Mouse (Mus musculus) myocyte (in vitro differentiated cells): Measurements from ENCODE around the gene Psmd11. TPM values are rescaled to one million over a fixed set of nuclear protein-coding genes. Genes with fewer than 3 reads are reported as not detected.

Experiments
- H3K27me3 ChIP-seq: one replicate; pipeline ENCODE4 v1.6.1; 2011; ENCODE audit not compliant: control insufficient read depth, insufficient read depth, insufficient read length
- H3K36me3 ChIP-seq: one replicate; pipeline ENCODE4 v1.6.1; 2011; ENCODE audit not compliant: control insufficient read depth, insufficient read depth
- H3K4me2 ChIP-seq: one replicate; pipeline ENCODE4 v1.6.1; 2011; ENCODE audit warnings: low read depth, control low read depth
- H3K4me3 ChIP-seq: one replicate; pipeline ENCODE4 v1.5.1; 2011; ENCODE audit warnings: mild to moderate bottlenecking, control low read depth, moderate library complexity
- H3K79me2 ChIP-seq: one replicate; pipeline ENCODE4 v1.6.1; 2011; ENCODE audit not compliant: control insufficient read depth, insufficient read depth
- H3ac ChIP-seq: one replicate; pipeline ENCODE4 v1.6.1; 2011; ENCODE audit not compliant: control insufficient read depth, insufficient read length
- CEBPB ChIP-seq: IDR thresholded peaks from 2 replicates; pipeline ENCODE4 v1.6.1; 2011; ENCODE audit warnings: mild to moderate bottlenecking, moderate library complexity; ENCODE audit not compliant: poor library complexity, insufficient read depth, severe bottlenecking
- E2F4 ChIP-seq: IDR thresholded peaks from one replicate; pipeline ENCODE4 v1.6.1; 2011; ENCODE audit warnings: mild to moderate bottlenecking, control low read depth, moderate library complexity; ENCODE audit not compliant: insufficient read depth
- MAX ChIP-seq: IDR thresholded peaks from one replicate; pipeline ENCODE4 v1.6.1; 2011; ENCODE audit warnings: low read depth, mild to moderate bottlenecking, control low read depth
- MYOD1 ChIP-seq, 3 experiments: IDR thresholded peaks; one replicate each; pipeline ENCODE4 v1.6.1; 2011; ENCODE audit warnings: control low read depth in 2 of 3, low read depth in 2 of 3, mild to moderate bottlenecking in 2 of 3, moderate library complexity in 1 of 3; ENCODE audit not compliant: insufficient read length in 2 of 3, control insufficient read depth in 1 of 3
- MYOG ChIP-seq, 3 experiments: IDR thresholded peaks; one replicate each; pipeline ENCODE4 v1.6.1; 2011; ENCODE audit warnings: control low read depth in 2 of 3, low read depth in 2 of 3, mild to moderate bottlenecking in 2 of 3; ENCODE audit not compliant: insufficient read length in 2 of 3, control insufficient read depth in 1 of 3, insufficient read depth in 1 of 3
- POLR2A ChIP-seq: IDR thresholded peaks from one replicate; pipeline ENCODE4 v1.6.1; 2011; ENCODE audit warnings: low read depth, mild to moderate bottlenecking, control low read depth, moderate library complexity; ENCODE audit not compliant: insufficient read length
- POLR2AphosphoS2 ChIP-seq: IDR thresholded peaks from one replicate; pipeline ENCODE4 v1.6.1; 2011; ENCODE audit warnings: low read depth, control low read depth; ENCODE audit not compliant: insufficient read length
- REST ChIP-seq: IDR thresholded peaks from one replicate; pipeline ENCODE4 v1.6.1; 2011; ENCODE audit warnings: mild to moderate bottlenecking, control low read depth, moderate library complexity; ENCODE audit not compliant: insufficient read depth, insufficient read length
- SRF ChIP-seq: IDR thresholded peaks from one replicate; pipeline ENCODE4 v1.6.1; 2011; ENCODE audit warnings: low read depth; ENCODE audit not compliant: control insufficient read depth, insufficient read length
- TCF12 ChIP-seq: IDR thresholded peaks from one replicate; pipeline ENCODE4 v1.6.1; 2011; ENCODE audit warnings: mild to moderate bottlenecking, control low read depth; ENCODE audit not compliant: poor library complexity, insufficient read depth, severe bottlenecking
- TCF3 ChIP-seq: IDR thresholded peaks from one replicate; pipeline ENCODE4 v1.6.1; 2011; ENCODE audit warnings: low read depth, control low read depth; ENCODE audit not compliant: insufficient read length
- USF1 ChIP-seq: IDR thresholded peaks from one replicate; pipeline ENCODE4 v1.6.1; 2011; ENCODE audit warnings: low read depth, mild to moderate bottlenecking, control low read depth, moderate library complexity
- polyA plus RNA-seq: library from polyadenylated mRNA; unstranded; fragments of >200 nt; fragmentation: generic; extraction: Trizol; gene quantifications from one replicate; pipeline ENCODE4 v1.2.1, GENCODE M21; 2012; ENCODE audit warnings: missing spikeins

Psmd11 gene
- polyA plus RNA-seq, 1 experiment = 74.9 TPM

DNA sequence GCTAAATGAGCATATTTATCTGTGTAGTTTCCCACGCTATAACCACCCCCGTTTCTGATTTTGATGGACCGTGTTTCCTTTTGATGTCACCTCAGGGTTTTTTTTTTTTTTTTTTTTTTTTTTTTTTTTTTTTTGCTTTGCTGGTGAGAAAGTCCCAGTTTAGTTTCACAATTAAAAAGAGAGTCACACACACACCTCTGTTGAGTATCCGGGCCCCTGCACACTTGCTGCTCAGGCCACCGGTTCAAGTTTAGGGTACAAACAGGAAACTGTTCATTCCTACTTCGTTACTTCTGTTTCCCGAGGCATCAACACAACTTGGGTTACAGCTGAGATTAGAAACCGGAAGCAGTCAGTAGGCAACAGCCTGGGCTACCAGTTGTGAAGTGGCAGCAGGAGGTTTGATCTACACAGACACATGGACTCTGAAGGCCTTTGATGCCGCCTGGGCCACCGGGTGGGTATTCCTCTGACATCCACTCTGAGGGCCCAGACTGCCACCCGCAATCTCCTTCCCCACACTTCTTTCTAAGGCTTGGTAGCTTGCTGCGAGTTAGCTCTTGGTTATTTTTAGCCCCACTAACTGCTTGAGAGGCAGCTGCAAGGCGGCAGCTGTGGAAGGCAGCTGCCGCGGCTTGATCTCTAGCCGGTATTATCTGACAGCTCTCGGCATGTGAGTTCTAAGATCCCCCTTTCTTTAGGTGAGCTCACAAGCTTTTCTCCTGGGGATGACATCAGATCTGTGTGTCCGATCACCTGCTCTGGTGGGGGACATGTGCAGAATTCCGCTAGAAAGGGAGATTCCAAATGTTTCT is 80.2 kb downstream of the Psmd11 start:
- no peaks in the 10 kb centered on the region for H3K79me2 ChIP-seq
- H3K36me3 ChIP-seq = no peaks in the 10 kb centered on the region
- no peak overlapping the region for H3ac ChIP-seq
- no peak overlapping the region for H3K4me3 ChIP-seq
- H3K27me3 ChIP-seq = no peaks in the 10 kb centered on the region
- TF ChIP-seq MYOD1 (IDR thresholded peaks at IDR 0.05; ENCODE audit: control insufficient read depth in 1 of 3, insufficient read length in 2 of 3, low read depth in 2 of 3) (peak; percentile 90 to 98 (median 91)), TCF12 (peak; percentile 90), E2F4 (no peak), TCF3 (peak; percentile 93), MAX (no peak), POLR2A (no peak), CEBPB (no peak), REST (no peak), POLR2AphosphoS2 (no peak), MYOG (IDR thresholded peaks at IDR 0.05; ENCODE audit: control insufficient read depth in 1 of 3, insufficient read depth in 1 of 3, insufficient read length in 2 of 3, low read depth in 2 of 3) (peak; percentile 86 to 100 (median 97)), USF1 (no peak), SRF (no peak)
- H3K4me2 ChIP-seq = peak overlapping the region; percentile 58

DNA sequence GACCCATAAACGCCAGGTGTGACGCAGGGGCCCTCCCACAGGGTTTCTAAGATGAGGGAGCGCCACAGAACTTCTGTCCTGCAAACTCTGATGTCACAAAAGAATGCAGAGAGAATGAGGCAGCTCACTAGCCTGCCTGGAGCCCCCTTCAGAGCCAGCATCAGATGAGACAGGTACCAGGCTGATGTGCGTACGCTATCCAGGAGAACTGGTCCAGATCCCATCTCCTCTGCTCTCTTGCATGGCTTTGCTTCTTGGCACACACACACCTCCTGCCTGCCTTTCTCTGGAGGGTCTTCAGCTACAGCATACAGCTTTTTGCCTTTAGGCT is 80.7 kb downstream of the Psmd11 start:
- no peaks in the 10 kb centered on the region for H3K27me3 ChIP-seq
- peak overlapping the region; percentile 58 for H3K4me2 ChIP-seq
- H3K4me3 ChIP-seq = no peak overlapping the region

DNA sequence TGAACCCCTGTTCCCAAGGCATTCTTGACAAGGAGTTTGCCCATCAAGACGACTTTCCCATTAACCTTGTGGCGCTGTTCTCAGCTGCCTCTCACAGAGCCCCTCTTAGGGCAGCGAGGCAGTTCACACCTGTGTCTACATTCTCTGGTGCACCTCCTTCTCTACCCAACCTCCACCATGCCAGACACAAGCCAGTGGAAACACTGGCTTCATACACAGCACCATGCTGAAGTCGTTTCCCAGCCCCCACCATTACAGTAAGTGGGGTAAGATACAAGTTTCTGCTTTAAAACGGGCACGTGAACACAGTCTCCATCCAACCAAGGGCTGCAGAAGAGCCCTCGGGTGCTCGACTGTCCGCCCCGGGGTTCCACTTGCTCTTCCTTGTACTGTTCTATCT is 81.7 kb downstream of the Psmd11 start:
- H3K4me3 ChIP-seq = no peak overlapping the region
- H3K36me3 ChIP-seq = no peaks in the 10 kb centered on the region
- no peaks in the 10 kb centered on the region for H3K79me2 ChIP-seq
- H3K4me2 ChIP-seq = no peak overlapping the region
- TF ChIP-seq SRF = no peak
- TF ChIP-seq E2F4 = no peak
- no peak for TF ChIP-seq CEBPB
- no peak for TF ChIP-seq POLR2A
- no peak for TF ChIP-seq TCF12
- no peak for TF ChIP-seq POLR2AphosphoS2
- no peak for TF ChIP-seq MYOD1 (IDR thresholded peaks at IDR 0.05; ENCODE audit: control insufficient read depth in 1 of 3, insufficient read length in 2 of 3, low read depth in 2 of 3)
- TF ChIP-seq USF1 = no peak
- TF ChIP-seq MYOG (IDR thresholded peaks at IDR 0.05; ENCODE audit: control insufficient read depth in 1 of 3, insufficient read depth in 1 of 3, insufficient read length in 2 of 3, low read depth in 2 of 3) = no peak
- TF ChIP-seq REST = no peak
- no peak for TF ChIP-seq MAX
- TF ChIP-seq TCF3 = no peak
- H3K27me3 ChIP-seq = no peaks in the 10 kb centered on the region
- H3ac ChIP-seq = no peak overlapping the region

More for the DNA sequence above, 80.7 kb downstream of the Psmd11 start:
- TF ChIP-seq SRF = no peak
- TF ChIP-seq POLR2AphosphoS2 = no peak
- TF ChIP-seq USF1 = no peak
- no peak for TF ChIP-seq MYOG (IDR thresholded peaks at IDR 0.05; ENCODE audit: control insufficient read depth in 1 of 3, insufficient read depth in 1 of 3, insufficient read length in 2 of 3, low read depth in 2 of 3)
- TF ChIP-seq MAX = no peak
- TF ChIP-seq CEBPB = no peak
- TF ChIP-seq E2F4 = no peak
- TF ChIP-seq POLR2A = no peak
- TF ChIP-seq REST = no peak
- no peak for TF ChIP-seq TCF12
- H3K79me2 ChIP-seq = no peaks in the 10 kb centered on the region
- H3ac ChIP-seq = no peak overlapping the region
- H3K36me3 ChIP-seq = no peaks in the 10 kb centered on the region

DNA sequence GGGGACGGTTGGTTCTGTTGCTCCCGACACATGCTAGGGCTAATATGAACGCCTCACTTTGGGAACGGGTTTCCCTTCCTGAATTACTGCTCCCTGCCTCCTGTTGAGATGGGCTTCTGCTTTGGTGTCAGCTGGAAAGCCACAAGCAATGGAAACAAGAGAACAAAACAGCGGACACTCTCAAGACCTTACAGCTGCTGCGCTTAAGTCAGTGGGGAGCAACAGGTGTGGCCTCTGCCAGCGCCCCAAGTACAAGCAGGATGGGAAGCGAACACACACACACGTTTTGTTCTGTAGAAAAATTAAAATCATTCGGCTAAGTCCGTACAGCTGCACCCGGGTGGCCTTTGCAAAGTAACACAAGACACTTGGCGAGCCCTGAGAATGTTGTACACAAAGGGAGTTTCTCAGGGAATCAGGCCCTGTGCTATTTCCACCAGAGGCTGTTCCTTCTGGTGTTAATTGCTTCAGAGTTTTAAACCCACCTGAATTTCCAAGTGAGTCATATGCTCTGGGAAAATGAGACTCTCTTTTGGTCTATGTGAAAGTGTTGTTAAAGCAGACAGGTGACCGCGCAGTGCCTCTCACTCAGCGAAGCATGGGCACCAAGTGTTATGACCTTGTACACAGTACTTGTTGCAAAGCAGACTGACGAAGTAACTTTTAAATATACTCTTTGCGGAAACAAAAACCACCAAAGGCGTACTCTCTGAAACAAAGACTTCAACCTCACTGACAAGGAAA is 84.1 kb downstream of the Psmd11 start:
- H3K4me2 ChIP-seq = peak overlapping the region; percentile 28
- no peak overlapping the region for H3ac ChIP-seq
- TF ChIP-seq POLR2AphosphoS2 (no peak), CEBPB (no peak), TCF3 (peak; percentile 94), TCF12 (peak; percentile 98), MYOG (IDR thresholded peaks at IDR 0.05; ENCODE audit: control insufficient read depth in 1 of 3, insufficient read depth in 1 of 3, insufficient read length in 2 of 3, low read depth in 2 of 3) (peak; percentile 94 to 98 (median 94)), MYOD1 (IDR thresholded peaks at IDR 0.05; ENCODE audit: control insufficient read depth in 1 of 3, insufficient read length in 2 of 3, low read depth in 2 of 3) (peak; percentile 92 to 98 (median 97))
- H3K27me3 ChIP-seq = no peaks in the 10 kb centered on the region
- no peaks in the 10 kb centered on the region for H3K36me3 ChIP-seq
- H3K79me2 ChIP-seq = no peaks in the 10 kb centered on the region
- H3K4me3 ChIP-seq = no peak overlapping the region
